Mouse (Mus musculus): ENCODE measurements around the gene Olfr1493-ps1.

Olfr1493-ps1 gene

DNA sequence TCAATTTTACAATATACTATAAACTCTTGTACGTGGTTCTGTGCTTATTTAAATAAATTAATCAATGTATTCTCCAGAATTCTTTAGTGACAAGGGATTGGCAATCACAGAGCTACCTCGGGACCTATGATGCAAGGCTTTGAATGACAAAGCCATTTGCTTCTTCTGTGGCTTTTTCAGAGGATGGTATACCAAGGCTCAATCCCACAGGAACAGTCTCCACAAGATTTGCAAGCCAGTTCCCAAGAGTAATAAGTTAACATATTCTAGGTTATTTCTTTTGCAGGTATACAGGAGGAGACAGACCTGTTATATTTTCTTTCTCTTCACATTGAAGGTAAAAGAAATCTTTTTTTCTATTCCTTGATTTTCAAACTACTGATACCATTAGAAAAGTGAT is at the start of gene Olfr1493-ps1:
Gene Olfr1493-ps1, plus strand, starts transcription at position 301 of the 400 bp plus-strand sequence.
- no peak for DNase-seq (ENCODE audit: low spot score)

DNA sequence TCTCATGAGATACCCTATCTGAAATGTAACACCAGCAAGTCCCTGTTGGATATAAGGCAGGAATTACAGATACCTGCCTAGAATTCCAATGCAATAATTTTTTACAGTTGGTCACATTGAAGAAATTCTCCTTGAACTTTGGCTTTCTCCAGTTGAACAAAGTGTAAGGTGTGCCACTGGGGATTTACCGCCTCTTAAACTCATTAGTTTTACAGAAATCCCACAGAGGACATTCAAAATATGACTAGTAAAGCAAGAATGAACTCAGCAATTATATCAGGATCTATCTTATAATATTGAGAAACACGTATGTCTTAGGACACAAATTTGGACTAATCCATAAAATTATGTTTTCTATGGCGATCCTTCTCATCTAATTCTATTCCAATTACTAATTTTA is 26.1 kb upstream of the Olfr1493-ps1 start, which contains the start of gene Olfr1491:
Gene Olfr1491, plus strand, starts transcription at position 301 of the 400 bp plus-strand sequence.
- DNase-seq (ENCODE audit: low spot score) = no peak

DNA sequence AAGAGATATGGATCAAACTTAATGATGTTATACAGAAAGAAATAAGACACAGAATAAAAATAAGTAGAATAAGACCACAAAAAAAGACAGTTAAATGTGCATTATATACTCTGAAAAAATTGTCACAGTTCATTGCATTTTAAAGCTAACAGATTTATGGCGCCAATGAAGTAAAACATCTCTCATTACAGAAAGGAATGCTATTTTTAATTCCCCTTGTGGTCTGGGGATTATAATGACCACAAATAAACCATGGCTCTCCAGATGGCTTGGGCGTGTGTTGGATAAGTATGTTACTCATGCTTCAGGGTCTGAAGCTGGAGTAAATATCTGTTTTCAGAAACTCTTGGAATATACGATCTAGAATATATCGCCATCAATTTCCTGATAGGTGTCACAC is 16.4 kb downstream of the Olfr1493-ps1 start, which contains the start of gene Olfr1494:
Gene Olfr1494, plus strand, starts transcription at position 301 of the 400 bp plus-strand sequence.
- DNase-seq (ENCODE audit: low spot score) = no peak

DNA sequence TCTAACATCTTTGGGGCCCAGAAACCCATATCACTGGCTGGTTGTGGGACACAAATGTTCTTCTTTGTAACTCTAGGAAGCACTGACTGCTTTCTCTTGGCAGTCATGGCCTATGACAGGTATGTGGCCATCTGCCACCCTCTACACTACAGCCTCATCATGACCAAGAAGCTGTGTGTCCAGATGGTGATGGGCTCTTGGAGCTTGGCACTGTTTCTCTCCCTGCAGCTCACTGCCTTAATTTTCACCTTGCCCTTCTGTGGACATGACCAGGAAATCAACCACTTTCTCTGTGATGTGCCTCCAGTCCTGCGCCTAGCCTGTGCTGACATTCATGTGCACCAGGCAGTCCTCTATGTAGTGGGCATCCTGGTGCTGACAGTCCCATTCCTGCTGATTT is 26.3 kb downstream of the Olfr1493-ps1 start:
- no peak for DNase-seq (ENCODE audit: low spot score)

DNA sequence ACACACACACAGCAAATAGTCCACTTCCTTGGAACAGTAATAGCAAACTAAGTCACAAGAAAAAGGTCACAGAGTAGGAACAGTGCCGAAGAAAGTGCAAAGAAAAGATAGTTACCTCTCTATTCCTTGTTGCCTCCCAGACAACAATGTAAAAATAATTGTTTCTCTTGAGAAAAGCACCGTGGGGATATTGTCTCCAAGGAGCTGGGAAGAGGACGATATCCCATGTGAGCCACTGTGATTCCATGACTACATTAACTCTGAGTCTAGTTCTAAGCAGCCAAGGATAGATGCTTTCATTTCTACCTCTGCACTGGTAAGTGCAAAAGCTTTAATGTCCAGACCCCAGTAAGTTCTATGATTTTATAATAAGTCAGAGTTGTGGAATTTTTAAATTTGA is 41.2 kb downstream of the Olfr1493-ps1 start, which contains the start of gene Olfr1495:
Gene Olfr1495, plus strand, starts transcription at position 301 of the 400 bp plus-strand sequence.
- DNase-seq (ENCODE audit: low spot score) = no peak

DNA sequence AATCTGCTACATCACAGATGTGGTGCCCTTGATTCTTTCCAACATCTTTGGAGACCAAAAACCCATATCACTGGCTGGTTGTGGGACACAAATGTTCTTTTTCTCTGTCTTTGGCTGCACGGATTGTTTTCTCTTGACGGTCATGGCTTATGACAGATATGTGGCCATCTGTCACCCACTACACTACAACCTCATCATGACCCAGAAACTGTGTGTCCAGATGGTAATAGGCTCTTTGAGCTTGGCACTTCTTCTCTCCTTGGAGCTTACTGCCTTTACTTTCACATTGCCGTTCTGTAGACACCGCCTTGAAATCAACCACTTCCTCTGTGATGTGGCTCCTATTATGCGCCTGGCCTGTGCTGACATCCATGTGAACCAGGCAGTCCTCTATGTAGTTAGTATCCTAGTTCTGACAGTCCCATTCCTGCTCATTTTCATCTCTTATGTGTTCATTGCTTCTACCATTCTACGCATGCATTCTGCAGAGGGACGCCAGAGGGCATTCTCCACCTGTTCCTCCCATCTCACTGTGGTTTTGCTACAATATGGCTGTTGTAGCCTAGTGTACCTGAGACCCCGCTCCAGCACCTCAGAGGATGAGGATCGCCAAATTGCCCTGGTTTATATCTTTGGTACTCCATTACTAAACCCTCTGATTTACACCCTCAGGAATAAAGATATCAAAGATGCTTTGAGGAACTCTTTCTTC is 45.6 kb downstream of the Olfr1493-ps1 start:
- DNase-seq (ENCODE audit: low spot score) = no peak

DNA sequence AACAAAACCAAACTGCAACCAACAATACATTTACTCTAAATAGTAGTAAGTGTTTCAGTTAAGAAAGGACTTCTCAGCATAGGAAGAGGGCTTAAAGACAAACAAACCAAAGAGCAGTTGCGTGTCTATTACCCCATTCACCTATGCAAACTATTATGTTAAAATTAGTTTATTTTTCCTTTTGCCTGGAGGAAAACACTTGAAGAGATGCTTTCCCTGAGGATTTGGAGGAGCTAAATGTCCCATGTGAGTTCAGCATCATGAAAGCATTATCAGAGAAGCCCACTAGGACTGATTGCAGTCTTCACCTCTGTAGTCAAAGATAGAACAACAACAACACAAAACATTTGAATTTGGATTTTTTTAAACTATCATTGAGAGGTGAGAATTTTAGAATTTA is 54.5 kb downstream of the Olfr1493-ps1 start, which contains the start of gene Olfr1496:
Gene Olfr1496, plus strand, starts transcription at position 301 of the 400 bp plus-strand sequence.
- no peak for DNase-seq (ENCODE audit: low spot score)
